Mouse (Mus musculus) limb, embryonic 13.5 days (tissue): Measurements from ENCODE around the gene Rad23a. TPM values are rescaled to one million over a fixed set of nuclear protein-coding genes. Genes with fewer than 3 reads are reported as not detected.

Source experiments
- ATAC-seq: fragments of 200-750 bp; cut with Nextera tagmentation; 2 replicates; pipeline ENCODE4 v1.8.0; 2017; ENCODE audit warnings: low read depth, moderate number of reproducible peaks, moderate TSS enrichment; ENCODE audit not compliant: low FRiP score
- H3K27ac ChIP-seq: fragments of 300-500 bp; sonication (generic); 2 replicates; pipeline ENCODE4 v1.5.1; 2015; ENCODE audit warnings: inconsistent platforms, mild to moderate bottlenecking, moderate library complexity
- H3K27me3 ChIP-seq: fragments of 300-500 bp; sonication (generic); 2 replicates; pipeline ENCODE4 v1.6.1; 2015; ENCODE audit warnings: mild to moderate bottlenecking, inconsistent platforms
- H3K36me3 ChIP-seq: fragments of 300-500 bp; sonication (generic); 2 replicates; pipeline ENCODE4 v1.6.1; 2015; ENCODE audit warnings: inconsistent platforms, mild to moderate bottlenecking, moderate library complexity
- H3K4me1 ChIP-seq: fragments of 300-500 bp; sonication (generic); 2 replicates; pipeline ENCODE4 v1.6.1; 2015; ENCODE audit warnings: inconsistent platforms
- H3K4me2 ChIP-seq: fragments of 300-500 bp; sonication (generic); replicated peaks from 2 replicates; pipeline ENCODE4 v1.6.1; 2015; ENCODE audit warnings: inconsistent platforms, mild to moderate bottlenecking, moderate library complexity
- H3K4me3 ChIP-seq: fragments of 300-500 bp; sonication (generic); 2 replicates; pipeline ENCODE4 v1.5.1; 2015; ENCODE audit warnings: moderate library complexity, mild to moderate bottlenecking, inconsistent platforms
- H3K9ac ChIP-seq: fragments of 300-500 bp; sonication (generic); 2 replicates; pipeline ENCODE4 v1.6.1; 2015; ENCODE audit warnings: mild to moderate bottlenecking, inconsistent platforms
- H3K9me3 ChIP-seq: fragments of 300-500 bp; sonication (generic); 2 replicates; pipeline ENCODE4 v1.6.1; 2016; ENCODE audit warnings: inconsistent platforms
- WGBS: fragments of 180-500 bp; shearing (Covaris S2); methylation state at CpG from one replicate; pipeline ENCODE4 v1.1.7; 2015; 5-methylcytosine and 5-hydroxymethylcytosine counted together
- polyA plus RNA-seq: library from polyadenylated mRNA; unstranded; fragments of >200 nt; fragmentation: Nextera tagmentation; extraction: Ambion mirVana; gene quantifications from 2 replicates; pipeline ENCODE4 v1.2.1, GENCODE M21; 2015

The Rad23a gene
- polyA plus RNA-seq, 1 experiment from 2014 or later: 106 TPM

DNA sequence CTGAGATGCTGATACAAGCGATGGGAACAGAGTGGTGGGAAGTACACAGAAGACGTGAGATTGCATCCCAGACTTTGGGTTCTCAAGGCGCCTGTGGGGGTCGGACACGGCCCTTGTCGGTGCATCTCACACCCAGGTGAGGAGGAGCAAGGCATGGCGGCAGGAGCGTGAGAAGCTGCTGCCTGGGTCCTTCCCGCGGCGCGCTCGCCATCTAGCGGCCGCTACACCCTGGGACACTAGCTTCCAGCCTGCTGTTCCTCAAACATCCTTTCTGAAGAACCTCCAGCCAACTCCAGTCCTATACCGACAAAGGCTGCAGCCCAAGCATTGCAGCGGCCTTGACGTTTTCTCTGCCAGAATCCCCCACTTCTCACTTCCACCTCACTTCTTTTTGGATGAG lies 16.8 kb downstream of the Rad23a start:
- Histone ChIP-seq H3K36me3 (no peaks in the 10 kb centered on the region), H3K4me3 (peak overlapping the region; percentile 32), H3K9ac (0 out of 2 replicates have a peak overlapping the region, but pooled peaks have one; percentile 31), H3K27me3 (no peaks in the 10 kb centered on the region), H3K9me3 (no peaks in the 10 kb centered on the region), H3K4me2 (peak overlapping the region; percentile 62), H3K4me1 (peaks cover 4% of the 10 kb centered on the region; the same call in 1 of the 2 replicates), H3K27ac (no peak overlapping the region)
- peak; percentile 77 for ATAC-seq
- WGBS: 0% methylated on average over 18 of the region's 18 CpGs

DNA sequence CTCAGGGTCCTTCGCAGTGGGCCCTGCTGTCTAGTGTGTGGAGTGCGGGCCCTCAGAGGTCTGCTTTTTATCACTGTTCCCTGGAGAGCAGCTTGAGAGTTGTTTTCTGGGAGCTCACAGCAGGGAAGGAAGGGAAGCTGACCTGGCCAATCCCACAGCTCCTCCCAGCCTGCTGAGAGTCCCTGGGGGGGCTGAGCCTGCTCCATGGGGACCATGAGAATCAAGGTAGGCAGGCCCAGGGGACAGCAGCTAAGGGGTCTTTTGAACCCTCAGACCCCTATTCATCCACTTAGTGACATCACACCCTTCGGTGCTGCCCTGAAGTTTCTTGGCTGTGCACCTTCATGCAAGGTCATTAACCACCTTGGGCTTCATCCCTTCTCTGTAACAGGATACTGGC lies 17.7 kb downstream of the Rad23a start, which contains the start of gene Dand5:
Dand5 (minus strand) TSS at position 101 of the 400 bp plus-strand sequence.
- peak within 1 kb of the TSS; percentile 32 for H3K4me3 ChIP-seq

DNA sequence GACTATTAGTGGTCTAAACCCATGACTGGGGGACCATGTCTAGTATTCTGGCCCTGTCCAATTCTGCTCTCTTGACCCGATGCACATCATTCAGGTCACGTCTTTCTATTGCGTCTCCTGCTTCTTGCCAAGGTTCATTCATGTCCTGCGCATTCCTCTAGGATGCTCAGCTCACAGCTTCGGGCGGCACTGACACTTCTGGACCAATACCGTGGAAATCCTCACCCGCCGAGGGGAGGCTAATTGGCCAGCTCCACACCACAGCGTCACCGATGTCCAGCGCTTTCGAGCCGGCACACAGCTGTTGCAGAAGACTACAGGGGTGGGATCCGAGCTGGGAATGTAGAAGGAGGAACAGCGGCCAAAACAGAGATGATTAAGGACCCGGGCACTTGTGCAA lies 24.3 kb downstream of the Rad23a start:
- ATAC-seq: no peak
- Histone ChIP-seq H3K36me3 (no peaks in the 10 kb centered on the region), H3K9me3 (no peaks in the 10 kb centered on the region), H3K27me3 (peaks cover 21% of the 10 kb centered on the region), H3K9ac (no peak overlapping the region), H3K4me1 (peaks cover 20% of the 10 kb centered on the region), H3K27ac (no peak overlapping the region), H3K4me3 (no peak overlapping the region), H3K4me2 (no peak overlapping the region)
- 79% methylated on average over 17 of the region's 17 CpGs for WGBS

More for the DNA sequence above, 17.7 kb downstream of the Rad23a start, which contains the start of gene Dand5:
- H3K27ac ChIP-seq: no peak within 1 kb of the TSS
- H3K27me3 ChIP-seq: no peaks in the 10 kb centered on the region
- no peaks in the 10 kb centered on the region for H3K36me3 ChIP-seq
- H3K4me1 ChIP-seq: peaks cover 4% of the 10 kb centered on the region; the same call in 1 of the 2 replicates
- ATAC-seq: no peak
- 0 out of 2 replicates have a peak within 1 kb of the TSS, but pooled peaks have one; percentile 31 for H3K9ac ChIP-seq
- 31% methylated on average over 3 of the region's 3 CpGs for whole genome bisulfite sequencing
- peak within 1 kb of the TSS; percentile 62 for H3K4me2 ChIP-seq
- H3K9me3 ChIP-seq: no peaks in the 10 kb centered on the region

DNA sequence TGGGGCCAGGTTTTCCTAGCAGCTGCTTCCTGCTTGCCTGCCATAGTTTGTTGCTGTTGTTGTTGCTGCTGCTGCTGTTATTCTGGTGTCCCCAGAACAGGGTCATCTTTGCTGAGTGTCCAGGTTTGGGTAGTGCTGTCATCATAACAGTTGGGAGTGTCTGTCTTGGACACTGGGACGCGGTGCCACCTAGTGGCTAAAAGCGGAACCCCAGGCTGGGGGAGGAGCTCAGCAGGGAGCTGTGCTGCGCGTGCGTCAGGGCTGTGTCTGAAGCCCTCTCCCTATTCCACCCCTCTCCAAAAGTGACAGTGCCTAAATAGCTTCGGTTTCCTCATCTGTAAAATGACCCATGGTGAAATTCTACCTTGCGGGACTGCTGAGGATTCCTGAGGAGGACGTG lies 24.9 kb downstream of the Rad23a start:
- no peaks in the 10 kb centered on the region for H3K9me3 ChIP-seq
- 8% methylated on average over 9 of the region's 9 CpGs for WGBS
- H3K4me2 ChIP-seq: no peak overlapping the region
- H3K36me3 ChIP-seq: no peaks in the 10 kb centered on the region
- H3K4me3 ChIP-seq: no peak overlapping the region
- H3K4me1 ChIP-seq: peaks cover 23% of the 10 kb centered on the region
- peak; percentile 55; the same call in 1 of the 2 replicates for ATAC-seq
- no peak overlapping the region for H3K27ac ChIP-seq
- 0 out of 2 replicates have a peak overlapping the region, but pooled peaks have one; percentile 31 for H3K9ac ChIP-seq
- H3K27me3 ChIP-seq: peaks cover 21% of the 10 kb centered on the region

DNA sequence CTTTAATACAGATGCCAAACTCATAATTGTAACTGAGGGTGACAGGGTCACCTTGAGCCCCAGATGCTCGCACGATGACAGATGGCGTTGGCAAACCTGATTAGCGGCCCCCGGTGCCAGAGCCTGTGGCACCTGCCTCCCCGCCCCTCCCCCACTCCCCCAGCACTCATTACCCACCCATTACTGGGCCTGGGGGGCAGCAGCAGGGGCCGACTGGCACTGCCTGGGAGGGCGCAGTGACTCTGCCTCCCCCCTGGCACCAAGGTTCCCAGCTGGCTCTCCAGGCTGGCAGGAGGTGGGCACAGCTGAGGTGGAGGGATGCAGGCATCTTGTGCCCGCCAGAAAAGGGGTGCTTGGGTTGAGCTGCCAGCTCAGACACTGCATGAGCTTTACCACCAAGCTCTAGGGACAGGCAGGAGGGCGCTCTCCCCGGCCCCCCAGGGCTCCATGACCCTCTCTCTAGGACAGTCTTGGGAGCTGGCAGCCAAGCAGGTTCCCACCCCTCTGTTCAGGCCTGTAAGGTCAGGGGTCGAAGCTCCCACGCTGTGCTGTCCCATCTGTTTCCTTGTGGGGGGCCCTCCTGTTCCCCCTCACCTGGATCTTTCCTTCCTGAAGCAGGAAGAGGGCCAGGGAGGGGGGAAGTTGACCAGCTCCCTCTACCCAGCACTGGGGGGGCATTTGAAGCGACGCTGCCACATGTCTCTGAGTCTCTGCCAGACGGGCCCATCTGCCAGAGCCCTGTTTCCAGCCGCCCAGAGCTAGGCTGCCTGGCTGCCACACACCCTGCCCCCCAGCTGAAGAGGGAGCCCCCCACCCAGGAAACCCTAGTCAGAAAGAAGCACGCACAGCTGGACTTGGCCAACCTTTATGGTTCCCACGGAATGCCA lies 25.7 kb downstream of the Rad23a start:
- H3K36me3 ChIP-seq: no peaks in the 10 kb centered on the region
- H3K9me3 ChIP-seq: no peaks in the 10 kb centered on the region
- H3K4me2 ChIP-seq: no peak overlapping the region
- peaks cover 26% of the 10 kb centered on the region for H3K4me1 ChIP-seq
- no peak overlapping the region for H3K4me3 ChIP-seq
- 45% methylated on average over 19 of the region's 19 CpGs for WGBS
- H3K27ac ChIP-seq: no peak overlapping the region
- no peak for ATAC-seq
- peak overlapping the region; percentile 31; the same call in 1 of the 2 replicates for H3K9ac ChIP-seq
- H3K27me3 ChIP-seq: peaks cover 21% of the 10 kb centered on the region

DNA sequence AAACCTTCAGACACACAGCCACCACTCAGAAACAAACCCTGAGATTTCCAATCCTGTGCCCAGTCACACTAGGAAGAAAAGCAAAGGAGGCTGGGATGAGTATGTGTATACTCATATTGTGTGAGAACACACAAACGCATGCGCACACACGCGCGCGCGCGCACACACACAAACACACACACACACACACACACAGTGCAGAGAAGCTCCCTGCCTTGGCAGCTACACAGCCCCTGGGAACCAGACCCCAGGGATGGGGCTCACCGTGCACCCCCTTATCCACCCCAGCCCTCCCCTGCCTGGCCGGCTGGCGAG lies 26.3 kb downstream of the Rad23a start:
- 81% methylated on average over 11 of the region's 11 CpGs for WGBS
- H3K9me3 ChIP-seq: no peaks in the 10 kb centered on the region
- H3K27me3 ChIP-seq: peaks cover 25% of the 10 kb centered on the region
- H3K9ac ChIP-seq: no peak overlapping the region
- H3K4me3 ChIP-seq: no peak overlapping the region
- H3K36me3 ChIP-seq: no peaks in the 10 kb centered on the region
- no peak overlapping the region for H3K4me2 ChIP-seq
- peaks cover 26% of the 10 kb centered on the region for H3K4me1 ChIP-seq
- H3K27ac ChIP-seq: no peak overlapping the region
- no peak for ATAC-seq

DNA sequence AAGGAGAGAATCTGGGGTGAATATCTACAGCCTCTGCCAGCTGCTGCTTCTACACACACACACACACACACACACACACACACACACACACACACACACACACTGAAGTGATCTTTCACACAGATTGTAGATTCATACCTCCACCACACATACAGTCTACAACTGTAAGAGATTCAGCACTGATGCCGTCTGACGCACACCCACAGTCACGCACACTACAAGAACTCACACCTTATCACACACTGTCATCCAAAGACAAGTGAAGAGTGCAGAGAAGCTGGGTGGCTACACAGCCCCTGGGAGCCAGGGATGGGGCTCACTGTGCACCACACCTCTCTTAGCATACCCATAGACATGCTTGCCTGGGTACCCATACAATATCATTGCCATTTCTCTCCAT lies 26.6 kb downstream of the Rad23a start:
- WGBS: 89% methylated on average over 3 of the region's 3 CpGs
- Histone ChIP-seq H3K36me3 (no peaks in the 10 kb centered on the region), H3K4me3 (no peak overlapping the region), H3K27me3 (peaks cover 25% of the 10 kb centered on the region), H3K9ac (no peak overlapping the region), H3K9me3 (no peaks in the 10 kb centered on the region), H3K4me2 (no peak overlapping the region), H3K27ac (no peak overlapping the region), H3K4me1 (peaks cover 28% of the 10 kb centered on the region)
- no peak for ATAC-seq

DNA sequence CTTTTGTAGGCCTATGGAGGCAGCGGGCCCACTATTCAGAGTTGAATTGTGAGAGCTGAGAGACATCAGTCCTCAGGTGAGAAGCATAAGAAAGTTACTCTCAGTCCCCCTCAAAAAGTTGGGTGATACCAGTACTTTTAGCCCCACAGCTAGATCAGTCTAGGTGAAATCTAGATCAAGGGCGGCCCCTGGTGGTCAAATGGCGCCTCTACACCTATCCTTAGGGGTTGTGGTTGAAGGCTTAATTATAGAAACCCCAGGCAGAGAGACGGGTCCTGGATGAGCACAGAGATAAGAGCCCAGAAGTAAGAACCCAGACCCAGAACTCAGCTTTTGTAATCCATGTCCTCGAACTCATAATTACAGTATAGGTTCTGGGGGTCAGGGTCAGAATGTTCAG lies 27.4 kb downstream of the Rad23a start:
- Histone ChIP-seq H3K27me3 (peaks cover 30% of the 10 kb centered on the region), H3K9ac (no peak overlapping the region), H3K9me3 (no peaks in the 10 kb centered on the region), H3K4me3 (no peak overlapping the region), H3K4me1 (peaks cover 34% of the 10 kb centered on the region), H3K4me2 (no peak overlapping the region), H3K36me3 (no peaks in the 10 kb centered on the region), H3K27ac (no peak overlapping the region)
- no peak for ATAC-seq
- 2% methylated on average over 5 of the region's 5 CpGs for WGBS

DNA sequence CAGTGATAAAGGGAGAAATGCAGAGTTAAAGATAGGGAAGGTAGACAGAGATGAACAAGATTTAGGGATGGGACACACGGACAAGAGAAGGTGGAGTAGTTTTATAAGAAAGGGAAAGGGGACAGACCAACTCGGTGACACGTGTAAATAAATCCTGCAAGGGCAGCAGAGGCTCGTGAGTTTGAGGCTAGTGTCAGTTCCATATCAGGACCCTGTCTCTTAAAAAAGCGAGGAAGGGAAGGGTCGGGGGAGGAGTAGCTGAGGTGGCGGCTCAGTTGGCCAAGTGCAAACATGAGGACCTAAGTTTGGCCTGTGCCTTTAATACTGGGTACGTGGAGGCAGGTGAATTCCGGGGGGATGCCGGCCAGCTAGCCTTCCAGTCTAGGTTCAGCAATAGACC lies 29.2 kb downstream of the Rad23a start:
- no peak for ATAC-seq
- H3K27me3 ChIP-seq: peaks cover 30% of the 10 kb centered on the region
- H3K4me3 ChIP-seq: peak overlapping the region; percentile 40
- no peaks in the 10 kb centered on the region for H3K9me3 ChIP-seq
- H3K36me3 ChIP-seq: no peaks in the 10 kb centered on the region
- peaks cover 34% of the 10 kb centered on the region for H3K4me1 ChIP-seq
- H3K4me2 ChIP-seq: peak overlapping the region; percentile 64
- no peak overlapping the region for H3K27ac ChIP-seq
- 26% methylated on average over 10 of the region's 10 CpGs for WGBS
- H3K9ac ChIP-seq: peak overlapping the region; percentile 54

DNA sequence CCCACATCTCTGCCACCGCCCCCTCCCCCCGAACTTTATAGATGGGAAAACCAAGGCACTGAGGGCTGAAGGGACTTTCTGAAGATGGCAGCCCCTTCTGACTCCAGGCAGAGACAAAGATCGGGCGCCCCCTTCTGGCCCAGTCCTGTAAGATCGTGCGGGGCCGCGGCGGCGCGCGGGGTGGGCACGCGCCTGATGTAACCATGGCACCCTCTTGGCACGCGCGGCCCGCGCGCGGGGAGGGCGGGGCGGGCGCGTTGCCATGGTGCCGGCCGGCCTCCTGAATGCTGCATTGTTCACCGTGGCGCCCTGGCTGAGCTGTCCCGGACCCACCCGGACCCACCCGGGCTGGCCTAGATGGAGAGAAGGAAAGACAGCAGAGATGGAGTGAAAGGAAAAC lies 29.6 kb downstream of the Rad23a start:
- H3K4me1 ChIP-seq: peaks cover 34% of the 10 kb centered on the region
- under 1% methylated on average over 31 of the region's 32 CpGs for WGBS
- ATAC-seq: peak; percentile 66
- no peaks in the 10 kb centered on the region for H3K36me3 ChIP-seq
- peaks cover 30% of the 10 kb centered on the region for H3K27me3 ChIP-seq
- H3K9me3 ChIP-seq: peaks cover 4% of the 10 kb centered on the region
- peak overlapping the region; percentile 64 for H3K4me2 ChIP-seq
- peak overlapping the region; percentile 40 for H3K4me3 ChIP-seq
- no peak overlapping the region for H3K27ac ChIP-seq
- H3K9ac ChIP-seq: peak overlapping the region; percentile 54

DNA sequence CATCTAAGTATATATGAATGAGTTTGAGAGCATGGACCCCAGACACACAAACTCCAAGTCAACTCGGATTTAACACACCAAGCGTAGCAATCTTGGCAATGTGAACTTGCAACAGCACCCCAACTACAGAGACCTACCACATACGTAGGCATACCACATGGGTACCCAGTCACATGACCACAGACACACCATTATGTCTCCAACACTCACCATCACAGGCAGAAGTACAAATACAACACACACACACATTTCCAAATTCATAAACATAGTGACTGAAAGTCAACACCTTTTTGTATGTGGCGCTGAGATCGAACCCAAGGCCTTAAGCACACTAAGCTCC lies 30.6 kb downstream of the Rad23a start:
- Histone ChIP-seq H3K4me1 (peaks cover 25% of the 10 kb centered on the region), H3K4me2 (no peak overlapping the region), H3K4me3 (no peak overlapping the region), H3K36me3 (no peaks in the 10 kb centered on the region), H3K27me3 (peaks cover 36% of the 10 kb centered on the region), H3K9ac (no peak overlapping the region), H3K27ac (no peak overlapping the region), H3K9me3 (peaks cover 5% of the 10 kb centered on the region)
- ATAC-seq: no peak
- WGBS: 73% methylated on average over 5 of the region's 5 CpGs

DNA sequence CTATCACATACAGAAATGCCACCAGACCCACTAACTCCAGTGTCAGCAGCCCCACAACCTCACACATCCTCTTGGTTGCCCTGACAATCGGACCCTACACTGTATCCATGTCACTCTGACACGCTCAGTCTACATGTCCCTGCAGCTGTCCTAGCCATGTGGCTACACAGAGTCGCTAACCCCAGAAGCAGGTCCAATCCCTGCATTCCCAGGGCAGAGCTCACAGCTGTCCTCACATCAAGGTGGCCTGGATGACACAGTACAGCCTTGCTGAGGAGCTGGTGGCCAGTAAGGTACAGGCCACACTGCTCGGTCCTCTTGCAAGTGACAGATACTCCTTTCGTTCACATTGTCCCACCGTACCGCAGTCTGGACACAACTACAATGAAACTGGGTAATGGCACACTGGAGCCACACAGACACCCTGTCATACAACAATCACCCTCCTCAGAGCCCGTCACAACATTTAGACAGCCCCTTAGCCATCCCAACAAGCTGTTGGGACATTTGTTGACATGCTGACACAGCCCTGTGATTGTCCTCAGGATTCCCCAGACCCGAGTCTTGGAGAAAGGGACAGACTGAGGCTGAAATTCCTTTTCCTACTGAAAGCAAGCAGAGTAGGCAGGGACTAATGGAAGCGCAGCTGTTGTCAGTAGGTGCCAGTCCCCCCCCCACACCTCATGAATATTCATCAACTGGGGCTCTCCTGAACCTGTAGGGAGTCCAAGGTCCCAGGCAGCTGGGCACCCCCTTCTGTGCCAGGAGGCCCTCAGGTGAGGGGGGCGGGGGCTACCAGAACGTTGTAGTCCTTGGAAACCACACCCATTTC lies 31.1 kb downstream of the Rad23a start:
- Histone ChIP-seq H3K4me3 (no peak overlapping the region), H3K36me3 (no peaks in the 10 kb centered on the region), H3K27ac (peak overlapping the region; percentile 52; the same call in 1 of the 2 replicates), H3K4me2 (no peak overlapping the region), H3K9me3 (peaks cover 5% of the 10 kb centered on the region), H3K4me1 (peaks cover 21% of the 10 kb centered on the region), H3K27me3 (peaks cover 31% of the 10 kb centered on the region), H3K9ac (no peak overlapping the region)
- ATAC-seq: no peak
- WGBS: 61% methylated on average over 12 of the region's 12 CpGs
